Mouse (Mus musculus) gastrocnemius, postnatal 4 days (tissue): ENCODE data around the gene Sim1. TPM values are rescaled to one million over a fixed set of nuclear protein-coding genes. Genes with fewer than 3 reads are reported as not detected.
A peak's percentile ranks its signal among the peaks of the same experiment; 100 is the strongest.

ENCODE experiments used
- DNase-seq, 2 experiments: peaks; one replicate each; pipeline ENCODE4 v3.0.0; 2021 to 2022; ENCODE audit warnings: low spot score in 2 of 2, mixed read lengths in 2 of 2
- long read RNA-seq, 2 experiments: library from polyadenylated mRNA; stranded (forward); transcript quantifications; one replicate each; pipeline ENCODE4 v2.0.0; 2021
- total RNA-seq, 2 experiments: library from RNA; stranded (reverse); gene quantifications; 2 replicates each; pipeline ENCODE4 v1.2.3; 2021

Gene Sim1
- total RNA-seq: 1 to 10 TPM; 1.2 to 1.4 TPM
- long read RNA-seq, experiment 1: 0 reads
- long read RNA-seq, experiment 2: 0 reads

- peak in 1 of 2 experiments; percentile 67 for DNase-seq
These were observed at the start of gene Sim1 for GRCm38 (mm10) chr10:50894170-50894991. Gene Sim1, plus strand, starts transcription at chr10:50894754.

DNA sequence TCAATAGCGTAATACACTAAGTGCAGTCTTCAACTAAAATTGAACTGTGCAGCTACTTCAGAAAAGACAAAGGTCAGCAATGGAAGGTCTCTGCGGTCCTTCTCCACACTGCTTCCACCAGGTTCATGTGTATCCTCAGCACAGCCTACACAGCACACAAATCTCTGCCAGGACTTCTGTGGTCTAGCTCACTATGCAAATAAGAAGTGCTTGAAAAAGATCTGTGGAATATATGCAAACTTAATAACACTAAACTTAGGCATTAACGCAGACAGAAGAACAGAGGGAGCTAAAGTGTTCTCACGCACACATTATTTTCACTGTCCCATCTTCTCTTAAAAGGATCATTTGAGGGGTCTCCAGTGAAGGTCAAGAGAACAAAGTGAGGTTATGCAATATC is 26.4 kb upstream of the Sim1 start:
- no peak for DNase-seq

DNA sequence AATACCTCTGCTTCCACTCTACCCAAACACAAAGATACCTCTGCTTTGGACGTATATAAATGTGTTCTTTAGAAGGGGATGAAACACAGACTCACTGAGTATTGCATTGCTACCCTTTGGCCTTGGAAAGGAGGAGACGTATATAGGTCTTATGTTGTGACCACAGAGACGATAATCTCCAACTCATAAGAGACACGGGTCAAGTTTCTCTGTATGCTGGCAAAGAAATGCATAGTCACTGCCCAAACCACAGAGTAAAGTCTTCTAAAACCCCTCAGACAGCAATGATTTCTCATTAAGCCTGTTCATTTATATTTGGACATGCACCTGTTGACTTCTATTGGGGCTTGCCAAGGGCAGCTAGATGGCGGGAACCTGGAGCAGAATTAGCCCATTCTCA is 17.6 kb upstream of the Sim1 start:
- DNase-seq: no peak

GRCm38 (mm10) chr10:50881476-50882069 is 13.0 kb upstream of the Sim1 start:
- DNase-seq: no peak

GRCm38 (mm10) chr10:50882366-50882765 is 12.2 kb upstream of the Sim1 start:
- no peak for DNase-seq

DNA sequence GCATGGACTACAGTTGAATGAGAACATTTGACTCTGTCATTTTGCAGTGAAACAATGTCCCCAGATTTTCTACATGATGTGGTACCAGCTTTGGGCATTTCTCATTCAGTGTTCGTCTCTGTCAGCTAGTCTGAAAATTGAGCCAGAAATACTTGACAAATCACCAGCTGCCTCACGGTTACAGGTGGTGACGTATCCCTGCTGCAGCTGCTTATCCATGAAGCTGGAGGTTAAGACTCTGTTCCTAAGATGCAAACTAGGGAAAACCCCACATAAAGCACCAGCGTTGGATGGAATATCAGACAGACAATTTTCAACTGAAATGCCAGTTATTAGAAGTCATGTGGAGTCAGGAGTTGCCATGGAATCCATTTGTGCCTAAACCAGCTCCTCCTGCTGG is 8.2 kb upstream of the Sim1 start:
- no peak for DNase-seq

GRCm38 (mm10) chr10:50890621-50891020 is 3.9 kb upstream of the Sim1 start:
- no peak for DNase-seq

GRCm38 (mm10) chr10:50891876-50892711 is 2.5 kb upstream of the Sim1 start:
- DNase-seq: peak in 1 of 2 experiments; percentile 15

DNA sequence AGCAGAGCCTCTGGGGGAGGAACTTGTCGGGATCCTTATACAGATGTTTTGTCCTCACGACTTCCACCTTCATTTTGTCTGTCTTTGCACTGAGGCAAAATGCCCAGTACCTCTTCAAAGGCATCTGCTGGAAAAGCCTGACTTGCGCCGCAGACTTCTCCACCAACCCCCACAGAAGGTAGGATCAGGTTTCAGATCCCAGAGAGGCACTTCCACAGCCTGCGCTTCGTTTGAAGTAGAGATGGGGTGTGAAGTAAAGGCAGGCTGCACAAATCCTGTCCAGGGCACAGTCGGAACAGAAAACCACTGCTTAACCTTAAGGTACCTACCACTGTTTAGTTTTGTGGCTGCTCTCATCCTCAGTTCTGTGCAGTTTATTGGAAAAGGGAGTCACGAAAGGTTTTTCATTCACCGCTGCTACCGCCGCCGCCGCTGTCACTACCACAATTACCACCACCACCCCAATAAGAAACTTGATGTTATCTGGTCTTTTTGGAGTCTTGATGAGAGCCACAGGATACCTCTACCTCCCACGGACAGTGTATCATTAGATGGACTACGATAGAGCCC is 1.7 kb upstream of the Sim1 start:
- DNase-seq: no peak

- DNase-seq: no peak
These were observed 1.0 kb upstream of the Sim1 start for GRCm38 (mm10) chr10:50893546-50893945.

- DNase-seq: peak in 1 of 2 experiments; percentile 39
These were observed 687 bp downstream of the Sim1 start for GRCm38 (mm10) chr10:50895091-50895790.

- DNase-seq: peak in 1 of 2 experiments; percentile 12
These were observed 1.6 kb downstream of the Sim1 start for GRCm38 (mm10) chr10:50895881-50896766.

DNA sequence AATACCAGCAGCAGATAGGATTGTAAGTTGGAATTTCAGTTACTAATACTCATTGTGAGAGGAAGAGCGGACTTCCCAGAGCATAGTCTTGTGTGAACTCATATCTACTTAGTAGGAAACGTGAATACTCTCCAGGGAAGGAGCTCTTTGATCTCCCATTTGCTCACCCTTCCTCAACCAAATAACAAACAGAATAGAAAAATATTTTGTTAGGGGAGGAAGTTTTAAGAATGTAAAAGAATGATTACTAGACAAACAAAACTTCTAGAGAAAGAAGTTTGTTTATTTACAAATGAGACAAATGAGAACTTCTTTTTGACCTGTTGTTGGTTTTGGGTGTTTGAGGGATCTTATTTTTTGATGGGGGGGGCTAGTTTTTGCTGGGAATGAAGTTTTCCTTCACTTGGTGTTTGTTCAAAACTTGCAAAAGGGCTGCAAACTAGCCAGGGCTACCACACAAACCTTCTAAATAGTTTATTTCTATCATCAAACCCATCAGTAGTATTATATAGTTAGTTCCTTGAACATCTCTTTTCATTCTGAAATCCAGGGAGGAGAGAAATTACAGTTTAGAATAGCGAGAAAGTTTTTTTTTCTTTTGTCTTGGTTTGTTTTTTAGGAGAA is 2.3 kb downstream of the Sim1 start:
- DNase-seq: no peak

DNA sequence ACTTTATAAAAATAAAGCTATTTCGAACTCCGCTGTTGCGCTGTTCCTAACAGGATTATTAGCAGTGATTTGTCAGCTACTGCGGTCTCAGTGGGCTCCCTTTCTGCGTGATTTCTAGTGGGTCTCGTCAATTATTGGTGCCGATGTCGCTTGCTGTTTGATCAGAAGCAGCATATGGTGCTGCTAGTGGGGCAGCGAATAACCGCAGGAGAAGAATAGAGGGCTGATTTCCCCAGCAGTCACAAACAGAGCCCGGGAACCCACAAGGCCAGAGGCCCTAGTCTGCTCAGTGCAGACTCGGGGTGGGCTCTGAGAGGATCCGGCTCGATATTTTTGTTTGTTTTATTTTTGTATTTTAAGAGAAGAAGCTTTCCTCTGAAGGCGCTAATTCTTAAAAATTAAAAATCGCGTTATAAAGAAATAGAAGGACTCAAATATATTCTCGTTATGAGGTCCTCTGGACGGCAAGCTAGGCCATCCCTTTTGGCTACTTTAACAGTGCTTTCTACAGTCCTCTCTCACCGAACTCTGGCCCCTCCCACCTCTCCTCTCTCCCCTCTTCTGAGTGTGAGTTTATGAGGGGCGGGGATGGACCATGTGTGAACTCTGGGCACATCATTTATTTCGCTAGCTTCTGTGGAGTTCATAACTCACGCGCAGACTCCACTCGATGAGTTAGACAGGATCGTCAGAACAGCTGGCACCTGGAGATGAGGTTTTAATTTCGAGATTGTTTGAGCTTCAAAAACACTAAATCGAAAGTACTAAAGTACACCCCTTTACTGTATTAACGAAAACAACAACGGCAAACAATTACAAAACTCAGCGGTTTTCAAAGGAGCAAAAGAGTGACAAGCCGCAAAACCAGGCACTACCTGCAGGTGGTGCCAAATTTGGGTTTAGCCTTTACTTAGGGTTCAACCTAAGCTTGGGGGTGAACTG is 3.2 kb downstream of the Sim1 start:
- DNase-seq: peak in 1 of 2 experiments; percentile 15

DNA sequence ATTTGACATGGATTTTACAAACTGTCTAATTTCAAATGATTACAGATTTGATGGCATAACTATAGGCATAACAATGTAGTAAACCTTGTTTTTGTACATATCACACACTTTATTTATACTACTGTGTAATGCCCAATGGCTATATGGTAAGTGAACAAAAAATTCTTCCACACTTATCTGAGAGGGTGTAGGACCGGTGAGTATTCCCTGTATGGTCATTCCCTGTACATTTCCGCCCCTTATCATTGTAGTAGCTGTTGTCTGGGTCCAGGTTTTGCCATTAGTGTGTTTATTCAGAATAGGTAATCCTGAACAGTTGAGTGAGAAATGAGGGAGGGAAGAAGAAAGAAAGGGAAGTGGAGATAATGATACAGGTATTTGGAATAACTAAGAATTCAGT is 4.1 kb downstream of the Sim1 start:
- no peak for DNase-seq

GRCm38 (mm10) chr10:50899846-50900745 is 5.5 kb downstream of the Sim1 start:
- peak in 1 of 2 experiments; percentile 10 for DNase-seq
